Mouse (Mus musculus) bone marrow, adult 2 months (tissue): ENCODE data around the gene Xylt2.
"Not testable (repeated sequence)": the region's sequence is repeated elsewhere in the genome, so short reads cannot be mapped to it uniquely, and the experiment has no call there.

ENCODE experiments used
- CTCF ChIP-seq: fragments of 200-500 bp; IDR thresholded peaks from 2 replicates; pipeline ENCODE4 v1.5.1; 2011; ENCODE audit warnings: low read length, control low read depth; ENCODE audit not compliant: control insufficient read depth, insufficient read depth
- POLR2A ChIP-seq: fragments of 200-500 bp; IDR thresholded peaks from 2 replicates; pipeline ENCODE4 v1.6.1; 2011; ENCODE audit warnings: low read depth, mild to moderate bottlenecking, control low read depth, low read length, borderline replicate concordance; ENCODE audit not compliant: control insufficient read depth

DNA sequence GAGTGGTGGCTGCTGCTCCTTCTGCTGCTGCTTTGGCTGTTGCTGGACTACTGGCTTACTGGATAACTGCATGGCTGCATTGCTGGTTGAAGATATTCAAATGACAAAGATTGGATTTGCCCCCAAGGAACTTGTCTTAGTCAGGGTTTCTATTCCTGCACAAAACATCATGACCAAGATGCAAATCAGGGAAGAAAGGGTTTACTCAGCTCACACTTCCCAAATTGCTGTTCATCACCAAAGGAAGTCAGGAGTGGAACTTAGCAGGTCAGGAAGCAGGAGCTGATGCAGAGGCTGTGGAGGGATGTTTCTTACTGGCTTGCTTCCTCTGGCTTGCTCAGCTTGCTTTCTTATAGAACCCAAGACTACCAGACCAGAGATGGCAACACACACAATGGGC lies 15.2 kb upstream of the Xylt2 start:
- not testable (repeated sequence) for TF ChIP-seq CTCF, POLR2A
